In the genomic region with DNA sequence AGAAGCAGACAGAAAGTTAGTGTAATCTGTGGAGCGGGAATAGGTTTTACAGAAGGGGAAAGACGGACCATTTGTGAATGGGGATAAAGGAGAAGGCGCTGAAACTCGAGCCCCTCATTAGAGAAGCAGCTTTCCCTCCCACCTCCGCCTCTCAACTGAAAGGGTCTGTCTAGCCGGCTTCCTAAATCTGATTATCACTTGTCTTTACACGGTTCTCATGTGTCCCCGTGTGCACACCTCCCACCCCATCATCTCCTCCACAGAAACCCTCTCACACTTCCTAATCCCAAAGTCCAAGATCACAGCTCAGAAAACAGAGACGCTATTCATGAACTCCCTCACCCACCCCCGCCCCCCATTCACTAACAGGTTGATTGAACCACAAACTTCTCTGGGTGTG, we compare ENCODE assay signal across 12 mouse cellular contexts. TPM values are rescaled to one million over a fixed set of nuclear protein-coding genes. Genes with fewer than 3 reads are reported as not detected.
DNase-seq lines count a peak whose midpoint lies in the region; ATAC-seq and TF ChIP-seq lines count a peak whose summit lies in the region.
"Had no signal": no experiment of that assay in that cellular context is flagged by ENCODE, and none has a peak within 500 bp of the region (broad histone marks: within the 10 kb centered on the region; RNA-seq: fewer than 3 reads in every experiment).

No protein-coding gene starts in this region.

- no peak for DNase-seq in hindbrain, embryonic 10.5 days (ENCODE audit: low spot score)
- no peak for DNase-seq in hindbrain, postnatal 0 days (ENCODE audit: low spot score)
- DNase-seq in neural tube, embryonic 11.5 days (ENCODE audit: low spot score), result no peak
- DNase-seq in forebrain, postnatal 0 days, result no peak
- no peak for DNase-seq in stomach, postnatal 0 days (ENCODE audit: low spot score)
- DNase-seq in layer of hippocampus, adult 18-20 months (ENCODE audit: low spot score in 2 of 2), result no peak
- no peak for DNase-seq in kidney, postnatal 10 days
- DNase-seq: kidney, adult 8-10 months; thymus, postnatal 14 days had no signal

- TF ChIP-seq CTCF in hindbrain, postnatal 0 days (IDR thresholded peaks at IDR 0.05; ENCODE audit: low read depth), result no peak
- TF ChIP-seq CTCF in forebrain, postnatal 0 days (IDR thresholded peaks at IDR 0.05; ENCODE audit: low read depth), result no peak
- TF ChIP-seq CTCF in stomach, postnatal 0 days (IDR thresholded peaks at IDR 0.05; ENCODE audit: low read depth), result no peak

- no peak for ATAC-seq in hindbrain, postnatal 0 days
- ATAC-seq in neural tube, embryonic 11.5 days (ENCODE audit: insufficient read depth, low FRiP score, low TSS enrichment), result 0 out of 2 replicates have a peak, but pooled peaks have one; percentile 44
- no peak for ATAC-seq in neural tube, embryonic 15.5 days (ENCODE audit: low FRiP score)
- peak; percentile 14; the same call in 1 of the 2 replicates for ATAC-seq in forebrain, postnatal 0 days
- ATAC-seq in stomach, postnatal 0 days (ENCODE audit: low FRiP score, low TSS enrichment), result no peak; the same call in 1 of the 2 replicates

- H3K36me3 ChIP-seq in hindbrain, embryonic 10.5 days, result peaks cover 46% of the 10 kb centered on the region
- H3K36me3 ChIP-seq in hindbrain, postnatal 0 days (ENCODE audit: insufficient read depth, low read length), result no peaks in the 10 kb centered on the region
- H3K36me3 ChIP-seq in neural tube, embryonic 11.5 days (ENCODE audit: control insufficient read depth, insufficient read depth, low read length), result 0 out of 2 replicates have a peak, but pooled peaks cover 3% of the 10 kb centered on the region
- no peaks in the 10 kb centered on the region for H3K36me3 ChIP-seq in neural tube, embryonic 15.5 days
- peaks cover 24% of the 10 kb centered on the region for H3K36me3 ChIP-seq in forebrain, postnatal 0 days (ENCODE audit: insufficient read depth)
- 0 out of 2 replicates have a peak, but pooled peaks cover 4% of the 10 kb centered on the region for H3K36me3 ChIP-seq in stomach, postnatal 0 days (ENCODE audit: control insufficient read depth, insufficient read depth, low read length)

- no peak overlapping the region for H3K4me3 ChIP-seq in hindbrain, embryonic 10.5 days
- no peak overlapping the region for H3K4me3 ChIP-seq in hindbrain, postnatal 0 days (ENCODE audit: low read length)
- H3K4me3 ChIP-seq in neural tube, embryonic 11.5 days (ENCODE audit: low read depth, low read length), result no peak overlapping the region
- H3K4me3 ChIP-seq in neural tube, embryonic 15.5 days (replicated peaks), result no peak overlapping the region
- no peak overlapping the region for H3K4me3 ChIP-seq in forebrain, postnatal 0 days (ENCODE audit: low read depth, low read length)
- no peak overlapping the region for H3K4me3 ChIP-seq in stomach, postnatal 0 days (ENCODE audit: low read depth, low read length)

- peak overlapping the region; percentile 40; the same call in 1 of the 2 replicates for H3K27ac ChIP-seq in hindbrain, embryonic 10.5 days
- H3K27ac ChIP-seq in hindbrain, postnatal 0 days, result no peak overlapping the region
- H3K27ac ChIP-seq in neural tube, embryonic 11.5 days (ENCODE audit: low read depth, low read length), result no peak overlapping the region
- no peak overlapping the region for H3K27ac ChIP-seq in neural tube, embryonic 15.5 days (replicated peaks)
- H3K27ac ChIP-seq in forebrain, postnatal 0 days (ENCODE audit: low read depth, low read length), result 0 out of 2 replicates have a peak overlapping the region, but pooled peaks have one; percentile 29
- no peak overlapping the region for H3K27ac ChIP-seq in stomach, postnatal 0 days (replicated peaks)
- H3K27ac ChIP-seq: macrophage had no signal

- no peaks in the 10 kb centered on the region for H3K27me3 ChIP-seq in hindbrain, embryonic 10.5 days (ENCODE audit: insufficient read depth, poor library complexity, severe bottlenecking)
- no peaks in the 10 kb centered on the region for H3K27me3 ChIP-seq in hindbrain, postnatal 0 days (ENCODE audit: insufficient read depth, low read length)
- no peaks in the 10 kb centered on the region for H3K27me3 ChIP-seq in neural tube, embryonic 11.5 days (ENCODE audit: control insufficient read depth, insufficient read depth, low read length)
- no peaks in the 10 kb centered on the region for H3K27me3 ChIP-seq in neural tube, embryonic 15.5 days (replicated peaks)
- H3K27me3 ChIP-seq in forebrain, postnatal 0 days (ENCODE audit: insufficient read depth, low read length), result no peaks in the 10 kb centered on the region
- no peaks in the 10 kb centered on the region for H3K27me3 ChIP-seq in stomach, postnatal 0 days (ENCODE audit: control insufficient read depth, insufficient read depth, low read length)
- H3K27me3 ChIP-seq: CH12.LX had no signal

- WGBS in hindbrain, embryonic 10.5 days, result 7% methylated on average over 10 of the region's 10 CpGs
- 20% methylated on average over 10 of the region's 10 CpGs for WGBS in hindbrain, postnatal 0 days
- 3% methylated on average over 10 of the region's 10 CpGs for WGBS in neural tube, embryonic 11.5 days
- WGBS in neural tube, embryonic 15.5 days, result 15% methylated on average over 10 of the region's 10 CpGs
- 6% methylated on average over 10 of the region's 10 CpGs for WGBS in forebrain, postnatal 0 days
- 19% methylated on average over 10 of the region's 10 CpGs for WGBS in stomach, postnatal 0 days

- peak; percentile 3 for TF ChIP-seq EP300 in stomach, postnatal 0 days (optimal IDR thresholded peaks at IDR 0.05)

- peaks cover 78% of the 10 kb centered on the region for H3K4me1 ChIP-seq in hindbrain, embryonic 10.5 days (replicated peaks)
- peaks cover 5% of the 10 kb centered on the region; the same call in 1 of the 2 replicates for H3K4me1 ChIP-seq in hindbrain, postnatal 0 days (ENCODE audit: insufficient read depth, low read length)
- H3K4me1 ChIP-seq in neural tube, embryonic 11.5 days (ENCODE audit: control insufficient read depth, insufficient read depth, low read length), result peaks cover 41% of the 10 kb centered on the region
- H3K4me1 ChIP-seq in neural tube, embryonic 15.5 days, result peaks cover 29% of the 10 kb centered on the region
- peaks cover 26% of the 10 kb centered on the region for H3K4me1 ChIP-seq in forebrain, postnatal 0 days (ENCODE audit: insufficient read depth)
- H3K4me1 ChIP-seq in stomach, postnatal 0 days (replicated peaks; ENCODE audit: control insufficient read depth, insufficient read depth), result peaks cover 3% of the 10 kb centered on the region; the same call in 1 of the 2 replicates

- no peak overlapping the region for H3K9ac ChIP-seq in hindbrain, postnatal 0 days (replicated peaks; ENCODE audit: low read length)
- H3K9ac ChIP-seq in neural tube, embryonic 11.5 days (ENCODE audit: low read length), result no peak overlapping the region
- H3K9ac ChIP-seq in neural tube, embryonic 15.5 days (replicated peaks), result no peak overlapping the region
- no peak overlapping the region for H3K9ac ChIP-seq in forebrain, postnatal 0 days
- no peak overlapping the region for H3K9ac ChIP-seq in stomach, postnatal 0 days (ENCODE audit: low read length)

- no peaks in the 10 kb centered on the region for H3K9me3 ChIP-seq in hindbrain, embryonic 10.5 days
- no peaks in the 10 kb centered on the region for H3K9me3 ChIP-seq in hindbrain, postnatal 0 days (ENCODE audit: low read length)
- no peaks in the 10 kb centered on the region for H3K9me3 ChIP-seq in neural tube, embryonic 11.5 days (ENCODE audit: control insufficient read depth, low read length)
- H3K9me3 ChIP-seq in neural tube, embryonic 15.5 days (replicated peaks), result no peaks in the 10 kb centered on the region
- no peaks in the 10 kb centered on the region for H3K9me3 ChIP-seq in forebrain, postnatal 0 days (ENCODE audit: low read length)
- H3K9me3 ChIP-seq in stomach, postnatal 0 days (ENCODE audit: control insufficient read depth, low read length), result no peaks in the 10 kb centered on the region

- H3K4me2 ChIP-seq in hindbrain, postnatal 0 days (ENCODE audit: low read depth, low read length), result no peak overlapping the region
- no peak overlapping the region for H3K4me2 ChIP-seq in neural tube, embryonic 11.5 days (ENCODE audit: low read depth)
- no peak overlapping the region for H3K4me2 ChIP-seq in neural tube, embryonic 15.5 days
- no peak overlapping the region for H3K4me2 ChIP-seq in forebrain, postnatal 0 days (ENCODE audit: low read depth)
- no peak overlapping the region for H3K4me2 ChIP-seq in stomach, postnatal 0 days (replicated peaks; ENCODE audit: low read depth)

RNA-seq across cellular contexts. Expression of a gene that starts 21.5 kb away (rescaled TPM):
- polyA plus RNA-seq in hindbrain, embryonic 10.5 days (2016; fragmentation: Nextera tagmentation; extraction: Ambion mirVana), result 34.4 and 35.4 TPM in 2 replicates
- total RNA-seq in hindbrain, postnatal 0 days (2014; rRNA removed), result 44.4 and 51.6 TPM in 2 replicates
- 33.5 and 37.6 TPM in 2 replicates for polyA plus RNA-seq in hindbrain, postnatal 0 days (2015; fragmentation: Nextera tagmentation; extraction: Ambion mirVana)
- 45.8 and 47.9 TPM in 2 replicates for polyA plus RNA-seq in neural tube, embryonic 11.5 days (2014; fragmentation: Nextera tagmentation; extraction: Ambion mirVana)
- 28.8 and 31.4 TPM in 2 replicates for polyA plus RNA-seq in neural tube, embryonic 15.5 days (2015; fragmentation: Nextera tagmentation; extraction: Ambion mirVana)
- 79.2 and 95.9 TPM in 2 replicates for total RNA-seq in forebrain, postnatal 0 days (2014; rRNA removed)
- polyA plus RNA-seq in forebrain, postnatal 0 days (2015; fragmentation: Nextera tagmentation; extraction: Ambion mirVana), result 52.6 and 60.5 TPM in 2 replicates
- 23.1 and 23.2 TPM in 2 replicates for polyA plus RNA-seq in stomach, postnatal 0 days (2015; fragmentation: Nextera tagmentation; extraction: Ambion mirVana)
- 100 to 1,000 TPM; 122 to 127 TPM for total RNA-seq in layer of hippocampus, adult 18-20 months (2021)
- total RNA-seq: CH12.LX had no signal

Comparison
In these comparisons a context has a peak if more than half of its experiments do, and no peak if none do; other contexts are left out.
1. H3K27ac ChIP-seq: peak in hindbrain, embryonic 10.5 days (single experiment) and forebrain, postnatal 0 days (single experiment); none in hindbrain, postnatal 0 days (single experiment), neural tube, embryonic 11.5 days (single experiment), neural tube, embryonic 15.5 days (single experiment) and stomach, postnatal 0 days (single experiment).
2. ATAC-seq: peak in neural tube, embryonic 11.5 days (single experiment) and forebrain, postnatal 0 days (single experiment); none in hindbrain, postnatal 0 days (single experiment), neural tube, embryonic 15.5 days (single experiment) and stomach, postnatal 0 days (single experiment).